Mouse (Mus musculus) monocyte, adult 2 months (primary cell): ENCODE data around the gene Setd3.
A peak's percentile ranks its signal among the peaks of the same experiment; 100 is the strongest.

Experiments
- DNase-seq, 2 experiments: peaks; one replicate each; pipeline ENCODE4 v3.0.0; 2022; ENCODE audit warnings: low spot score in 2 of 2, low read depth in 1 of 2

Setd3 gene

DNA sequence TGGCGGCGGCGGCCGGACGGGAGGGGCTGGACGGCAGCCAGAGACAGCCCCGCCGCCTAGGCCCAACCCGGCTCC is at the start of gene Setd3:
Setd3 (minus strand) TSS at position 69 of the 75 bp plus-strand sequence.
- DNase-seq: no peak

DNA sequence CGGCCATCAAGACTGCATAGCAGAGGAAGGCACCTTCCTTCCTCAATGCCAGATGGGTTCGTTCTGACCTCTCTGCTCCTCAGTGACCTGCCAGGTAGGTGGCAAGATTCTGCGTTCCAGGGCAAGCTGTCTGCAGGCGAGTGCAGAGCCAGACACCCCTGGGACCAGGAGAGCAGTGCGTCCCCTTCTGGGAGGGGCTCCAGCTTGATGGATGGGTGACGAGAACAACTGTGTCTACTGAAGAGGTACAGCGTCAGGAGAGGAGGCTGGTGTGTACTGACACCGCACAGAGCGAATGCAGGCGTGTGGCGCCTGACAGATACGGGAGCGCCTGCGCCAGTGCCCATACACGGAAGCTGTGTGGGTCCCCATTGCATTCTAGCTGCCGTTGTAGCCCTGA is 48.4 kb upstream of the Setd3 start:
- DNase-seq: no peak

DNA sequence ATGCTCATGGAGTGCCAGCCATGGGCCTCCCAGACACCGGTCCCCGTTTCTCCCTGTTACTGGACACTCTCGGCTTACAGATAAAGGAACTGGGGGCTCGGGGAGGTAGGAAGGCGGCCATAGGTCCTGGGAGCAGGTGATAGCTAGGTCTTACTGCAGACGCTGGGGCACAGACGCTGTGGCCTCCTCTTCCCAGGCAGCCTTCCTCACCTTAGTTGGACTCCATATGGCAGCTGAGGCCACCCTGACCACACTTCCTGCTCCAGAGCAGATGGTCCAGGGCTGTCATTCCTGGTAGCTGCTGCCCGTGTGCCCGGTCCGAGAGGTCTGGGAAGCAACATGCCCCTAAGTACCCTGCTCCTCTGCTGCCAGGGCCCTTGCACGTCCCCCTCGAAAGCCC is 47.8 kb upstream of the Setd3 start:
- DNase-seq: no peak

DNA sequence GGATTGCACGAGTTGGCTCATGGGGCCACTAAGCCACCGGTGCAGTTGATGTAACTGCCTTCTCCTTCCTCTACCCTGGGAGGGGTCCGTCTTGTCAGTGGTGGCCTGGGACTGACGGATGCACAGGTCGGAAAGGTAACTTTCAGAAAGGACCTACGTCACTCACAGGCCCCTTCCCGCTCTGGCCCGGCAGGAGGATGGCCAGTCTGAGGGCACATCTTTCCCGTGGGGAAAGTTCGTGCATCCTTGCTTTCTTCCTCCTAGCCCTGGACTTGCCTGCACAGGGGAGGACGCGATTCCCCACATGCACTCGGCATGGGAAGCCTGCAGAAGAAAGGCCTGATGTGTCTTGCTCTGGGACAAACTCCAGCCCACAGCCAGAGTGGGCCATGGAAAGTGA is 47.1 kb upstream of the Setd3 start:
- no peak for DNase-seq

DNA sequence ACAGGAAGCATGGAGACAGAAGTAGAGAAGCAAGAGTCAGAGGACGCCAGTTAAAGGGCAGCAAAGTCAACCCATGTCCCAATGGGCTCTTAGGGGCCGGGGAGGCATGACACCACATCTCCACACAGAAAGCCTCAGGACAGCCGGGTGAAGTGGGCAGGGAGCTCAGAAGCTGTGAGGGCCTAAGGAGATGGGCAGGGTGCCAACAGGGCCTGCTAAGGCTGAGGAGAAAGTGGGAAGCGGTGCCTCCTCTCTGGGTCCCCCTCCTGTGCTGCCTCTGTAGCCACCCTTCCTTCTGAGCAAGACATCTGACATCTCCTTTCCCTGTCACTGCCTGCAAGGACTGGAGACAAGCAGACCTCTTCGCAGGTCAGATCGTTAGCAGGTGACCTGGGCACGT is 46.7 kb upstream of the Setd3 start:
- DNase-seq: no peak

DNA sequence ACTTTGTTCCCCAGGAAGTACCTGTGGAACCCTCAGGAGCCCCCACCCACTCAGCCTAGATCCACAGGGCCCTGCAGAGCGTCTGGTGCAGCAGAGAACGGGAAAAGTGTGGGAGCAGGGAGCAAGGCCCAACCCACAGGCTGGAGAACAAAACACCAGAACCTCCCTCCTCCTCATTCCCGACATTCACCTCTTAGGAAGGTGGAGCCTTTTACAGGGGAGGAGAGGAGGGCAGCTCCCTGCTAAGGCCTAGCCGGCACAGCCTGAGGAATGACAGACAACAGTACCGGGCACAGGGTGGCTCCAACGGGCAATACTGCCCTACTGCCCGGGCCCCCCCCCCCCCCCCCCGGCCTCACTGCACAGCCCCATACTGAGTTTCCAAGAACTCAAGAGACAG is 44.2 kb upstream of the Setd3 start:
- no peak for DNase-seq

DNA sequence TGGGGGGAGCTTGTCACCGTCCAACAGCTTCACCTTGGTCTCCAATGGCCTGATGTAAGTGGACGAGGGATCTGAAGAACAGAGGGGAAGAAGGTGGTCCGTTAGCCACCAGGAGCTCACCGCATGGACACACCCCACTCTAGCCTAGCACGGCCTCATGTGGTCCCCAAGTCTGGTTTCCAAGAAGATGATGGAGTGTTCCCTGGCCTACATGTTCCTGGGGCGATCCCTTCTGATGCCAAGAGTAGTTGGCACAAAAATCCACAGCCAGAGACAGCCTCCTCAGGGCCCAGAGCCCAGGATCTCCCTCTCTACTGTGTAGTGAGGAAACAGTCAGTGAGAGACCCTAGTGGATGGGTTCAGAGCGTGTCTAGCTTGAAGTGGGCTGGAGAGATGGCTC is 42.6 kb upstream of the Setd3 start:
- DNase-seq: no peak

DNA sequence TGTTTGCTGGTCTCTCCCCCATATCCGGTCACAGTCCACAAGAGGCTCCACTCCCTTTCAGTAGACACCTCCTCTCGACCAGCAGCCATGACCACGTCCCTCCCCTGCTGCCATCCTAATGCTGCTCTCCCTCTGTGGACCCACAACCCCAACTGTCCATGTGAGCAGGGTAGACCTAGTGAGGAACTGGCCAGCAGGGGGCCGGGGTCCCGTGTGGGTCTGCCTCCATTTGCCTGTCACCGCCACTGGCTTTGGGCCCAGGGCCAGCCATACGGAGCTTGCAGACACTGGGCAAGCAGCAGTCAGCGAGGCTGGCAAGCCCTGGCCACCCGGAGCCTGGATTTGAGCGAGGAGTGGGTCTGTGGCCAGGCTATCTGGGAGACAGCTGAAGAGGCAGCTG is 42.1 kb upstream of the Setd3 start:
- no peak for DNase-seq

DNA sequence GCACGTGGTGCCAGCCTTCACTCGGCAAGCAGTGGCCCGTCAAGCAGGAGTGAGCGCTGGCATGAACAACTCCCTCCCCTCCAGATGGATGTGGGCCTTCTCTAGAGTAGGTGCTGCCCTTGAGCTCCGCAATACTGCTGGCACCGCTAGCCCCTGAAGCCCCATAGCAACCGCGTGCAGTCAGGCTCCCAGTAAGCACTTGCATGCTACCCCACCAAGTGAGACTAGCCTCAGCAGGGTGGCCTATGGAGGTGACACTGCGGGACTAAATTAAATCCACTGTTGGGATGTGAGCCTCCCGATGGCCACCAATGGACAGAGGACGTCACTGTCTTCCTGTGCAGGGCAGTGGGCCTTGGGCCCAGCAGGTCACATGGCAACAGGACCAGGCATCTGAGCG is 41.5 kb upstream of the Setd3 start:
- no peak for DNase-seq

DNA sequence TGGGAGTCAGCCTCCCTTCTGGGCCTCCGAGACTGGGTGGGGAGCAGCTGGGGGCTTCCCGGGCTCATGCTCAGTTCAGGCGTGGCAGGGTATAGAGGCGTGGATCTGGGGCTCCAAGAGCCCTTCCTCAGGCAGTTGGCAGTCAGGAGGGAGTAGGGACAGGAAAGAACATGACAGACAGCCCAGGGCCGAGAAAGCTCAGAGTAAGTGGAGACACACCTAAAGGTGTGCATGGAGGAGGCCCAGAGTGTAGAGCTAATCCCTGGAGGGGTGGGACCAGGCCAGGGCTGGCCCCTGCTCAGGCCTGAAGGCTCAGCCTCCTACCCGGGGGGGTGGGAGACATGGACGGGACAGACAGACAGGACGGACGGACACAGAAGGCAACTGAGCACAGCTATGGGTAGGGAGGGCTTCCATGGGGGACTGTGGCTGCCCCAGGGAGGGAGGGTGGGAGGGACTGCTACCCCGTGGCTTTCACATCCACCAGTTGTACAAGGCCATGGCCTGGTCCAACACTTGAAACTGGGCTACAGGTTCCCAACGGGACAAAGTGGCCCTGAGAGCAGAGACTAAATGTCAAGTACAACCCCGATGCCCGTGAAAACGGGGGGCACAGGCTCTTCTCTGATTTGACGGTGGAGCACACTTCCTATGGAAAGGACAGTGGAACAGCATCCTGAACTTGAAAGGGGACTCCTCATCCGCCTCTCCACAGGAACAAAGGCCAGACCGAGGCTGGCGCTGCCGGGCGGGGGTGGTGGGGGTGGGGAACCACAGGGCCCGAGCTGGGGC is 40.9 kb upstream of the Setd3 start:
- DNase-seq: no peak

DNA sequence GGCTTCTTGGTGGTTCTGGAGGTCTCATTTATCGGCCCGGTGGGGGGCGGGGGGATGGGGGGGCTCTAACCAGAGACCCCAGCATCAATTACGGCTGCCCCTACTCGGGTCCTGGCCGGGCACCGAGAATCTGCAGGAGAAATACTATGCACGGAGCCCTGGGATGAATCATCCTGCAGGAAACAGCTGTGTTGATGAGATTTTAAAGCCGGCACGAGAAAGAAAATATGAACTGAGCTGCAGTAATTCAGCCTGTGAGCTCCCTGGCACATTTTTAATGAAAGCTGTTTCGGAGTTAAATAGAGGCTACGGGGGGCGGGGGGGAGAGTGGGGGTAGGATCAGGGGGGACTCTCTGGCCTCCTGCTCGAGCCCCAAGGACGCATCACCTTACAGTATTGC is 40.0 kb upstream of the Setd3 start:
- no peak for DNase-seq

DNA sequence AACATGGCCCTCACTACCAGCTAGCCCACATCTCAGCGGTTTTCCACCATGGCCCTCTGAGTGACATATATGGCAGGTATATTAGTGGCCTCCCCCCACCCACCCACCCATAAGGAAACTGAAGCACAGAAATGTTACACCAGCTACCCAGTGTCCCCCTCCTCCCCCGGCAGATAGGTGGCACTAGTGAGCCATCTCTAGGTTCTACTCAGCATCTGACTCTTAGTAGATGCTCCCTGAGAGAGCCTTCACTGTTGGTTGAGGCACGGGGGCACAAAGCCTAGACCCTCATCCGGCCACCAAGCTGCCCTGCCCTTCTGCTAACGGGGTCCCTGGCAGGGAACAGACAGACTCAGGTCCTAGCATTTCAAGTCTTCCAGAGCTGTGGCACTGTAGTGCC is 38.5 kb upstream of the Setd3 start:
- no peak for DNase-seq

DNA sequence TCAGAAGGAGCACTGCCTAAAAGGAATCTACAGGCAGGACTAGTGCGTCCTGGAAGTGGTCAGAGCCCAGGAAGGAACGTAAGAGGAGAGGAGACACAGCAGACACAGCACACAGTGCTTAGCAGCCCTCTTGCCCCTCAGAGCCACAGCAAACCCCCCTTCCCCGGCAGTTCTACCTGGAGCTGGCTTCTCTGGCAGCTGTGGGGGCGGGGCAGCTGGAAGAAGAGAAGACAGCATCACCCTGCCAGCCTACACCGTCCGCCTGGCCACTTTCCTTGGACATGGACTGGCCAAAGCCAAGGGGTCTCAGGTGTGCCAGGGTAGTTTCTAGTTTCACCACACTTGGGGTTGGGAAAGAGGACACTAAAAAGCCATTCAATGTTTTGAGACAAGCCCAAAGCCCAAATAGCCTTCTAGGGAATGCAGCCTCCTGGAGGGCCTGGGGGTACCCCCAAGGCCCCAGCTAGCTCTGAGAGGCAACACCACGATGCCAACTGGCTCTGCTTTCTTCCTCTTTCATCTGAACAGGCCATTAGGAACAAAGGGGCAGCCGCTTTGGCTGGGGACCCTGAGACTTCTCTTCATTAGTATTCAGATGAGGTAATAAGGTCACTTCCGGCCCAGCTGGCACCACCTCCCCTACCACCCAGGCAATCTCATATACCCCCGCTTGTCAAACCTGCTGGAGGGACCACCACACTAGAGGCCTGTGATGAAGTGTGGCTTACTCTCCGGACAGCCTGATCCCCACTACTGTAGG is 37.7 kb upstream of the Setd3 start:
- no peak for DNase-seq

DNA sequence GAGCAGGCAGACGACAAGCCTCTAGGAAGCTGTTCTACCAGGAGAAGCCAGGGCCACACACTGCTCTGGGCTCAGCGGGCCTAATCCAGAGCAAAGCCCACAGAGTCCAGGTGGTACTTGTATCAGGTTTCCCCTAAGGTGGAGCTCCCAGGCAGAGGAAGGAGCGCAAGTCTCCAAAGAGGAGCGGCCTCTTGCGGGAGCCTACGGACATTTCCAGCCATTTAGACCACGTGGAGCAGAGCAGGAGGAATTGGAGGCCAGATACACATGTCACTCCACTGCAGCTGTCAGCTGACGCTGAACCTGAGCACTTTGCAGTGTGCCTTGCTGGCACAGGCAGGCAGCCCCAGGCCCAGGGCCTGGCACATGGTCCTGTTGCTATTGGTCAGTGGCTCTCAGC is 36.0 kb upstream of the Setd3 start:
- no peak for DNase-seq

DNA sequence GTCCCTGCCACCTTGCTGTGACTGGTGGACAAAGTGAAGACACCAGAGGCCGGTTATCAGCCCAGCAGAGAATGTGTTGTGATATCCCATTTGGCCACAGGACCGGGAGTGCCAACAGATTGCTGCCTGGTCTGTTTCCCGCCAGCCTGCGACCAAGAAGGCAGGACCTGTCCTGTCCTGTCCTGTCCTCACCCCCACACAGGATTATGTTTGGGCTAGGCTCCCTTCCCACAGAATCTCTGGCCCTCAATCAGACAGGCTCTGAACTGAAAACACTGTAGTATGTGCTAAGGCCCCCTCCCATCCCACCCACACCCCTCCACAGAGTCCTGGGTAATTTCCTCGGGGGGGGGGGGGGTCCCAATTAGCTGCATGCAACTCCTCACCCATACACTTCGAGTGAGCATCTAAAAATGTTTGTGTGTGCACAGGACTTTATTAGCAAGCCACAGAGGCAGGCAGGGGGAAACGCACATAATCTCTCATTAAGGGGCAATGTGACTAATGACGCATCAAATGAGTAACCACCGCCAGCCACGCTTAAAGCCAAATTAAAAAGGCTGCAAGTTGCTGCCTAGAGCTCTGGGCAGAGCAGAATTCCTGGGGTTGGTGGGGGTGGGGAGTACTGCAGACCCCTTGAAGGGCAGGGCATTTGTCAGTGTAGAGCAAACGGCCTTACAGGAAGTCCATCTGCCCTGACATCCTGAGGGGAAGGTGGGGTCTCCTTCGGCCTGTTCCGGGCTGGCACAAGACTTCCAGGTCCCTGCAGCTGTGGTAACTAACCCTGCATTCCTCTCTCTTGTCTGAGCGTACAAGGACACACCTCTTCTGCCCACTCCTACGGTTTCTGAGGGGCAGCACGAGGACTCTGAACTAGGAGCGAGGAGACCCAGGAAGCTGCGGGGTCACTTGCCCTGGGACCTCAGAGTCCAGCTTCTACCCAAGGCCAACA is 34.3 kb upstream of the Setd3 start:
- DNase-seq: no peak

DNA sequence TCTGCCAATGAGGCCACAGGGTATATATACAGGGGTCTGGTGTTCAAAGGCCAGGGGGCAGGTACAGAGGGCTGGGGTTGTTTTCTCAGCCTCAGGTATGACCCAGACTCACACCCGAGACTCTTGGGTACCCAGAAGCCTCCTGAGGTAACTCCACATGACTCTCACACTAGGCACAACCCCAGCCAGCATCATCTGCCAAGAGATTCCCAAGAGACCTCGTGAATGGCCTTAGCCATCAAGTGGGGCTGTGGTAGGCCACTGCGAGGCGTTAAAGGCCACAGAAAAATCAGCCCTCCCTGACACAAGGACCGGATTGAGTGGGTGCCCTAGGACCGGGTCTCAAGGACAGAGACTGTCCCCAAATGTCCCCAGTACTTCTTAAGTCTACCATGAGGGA is 33.4 kb upstream of the Setd3 start:
- no peak for DNase-seq

DNA sequence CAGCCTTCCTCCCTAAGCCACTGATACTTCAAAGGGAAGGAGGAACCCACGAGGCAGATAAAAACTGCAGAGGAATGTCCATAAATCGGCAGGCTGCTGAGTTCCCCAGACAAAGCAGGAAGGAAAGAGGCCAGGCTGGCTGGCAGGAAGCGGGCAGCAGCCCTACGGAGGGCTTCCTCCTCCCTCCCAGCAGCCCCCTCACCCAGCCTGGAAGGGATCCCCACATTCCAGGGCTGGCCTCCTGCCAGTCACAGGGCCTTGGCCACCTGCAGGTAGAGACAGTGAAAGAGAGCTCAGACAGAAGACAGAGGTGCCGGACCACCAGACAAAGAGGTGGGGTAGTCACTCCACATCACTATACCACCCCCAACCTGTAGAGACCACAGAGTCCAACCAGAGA is 33.0 kb upstream of the Setd3 start:
- no peak for DNase-seq

DNA sequence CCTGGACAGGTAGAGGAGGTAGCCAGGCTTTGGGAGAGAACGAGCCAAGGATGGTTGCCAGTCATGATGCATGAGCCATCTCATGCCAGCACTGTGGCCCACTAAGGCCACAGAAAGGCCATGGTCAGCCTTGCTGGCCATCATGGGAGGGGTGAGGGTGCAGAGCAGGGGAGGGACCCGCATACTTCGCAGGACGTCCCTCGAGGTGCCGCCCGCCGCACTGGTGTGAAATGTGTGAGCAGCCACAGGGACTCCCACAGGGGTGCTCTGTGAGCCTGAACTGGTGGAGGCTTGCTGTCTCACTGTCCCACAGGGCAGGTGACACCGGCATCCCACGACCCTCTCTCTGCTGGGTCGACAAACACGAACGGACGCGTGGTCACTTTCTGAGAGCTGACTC is 31.5 kb upstream of the Setd3 start:
- DNase-seq: no peak

DNA sequence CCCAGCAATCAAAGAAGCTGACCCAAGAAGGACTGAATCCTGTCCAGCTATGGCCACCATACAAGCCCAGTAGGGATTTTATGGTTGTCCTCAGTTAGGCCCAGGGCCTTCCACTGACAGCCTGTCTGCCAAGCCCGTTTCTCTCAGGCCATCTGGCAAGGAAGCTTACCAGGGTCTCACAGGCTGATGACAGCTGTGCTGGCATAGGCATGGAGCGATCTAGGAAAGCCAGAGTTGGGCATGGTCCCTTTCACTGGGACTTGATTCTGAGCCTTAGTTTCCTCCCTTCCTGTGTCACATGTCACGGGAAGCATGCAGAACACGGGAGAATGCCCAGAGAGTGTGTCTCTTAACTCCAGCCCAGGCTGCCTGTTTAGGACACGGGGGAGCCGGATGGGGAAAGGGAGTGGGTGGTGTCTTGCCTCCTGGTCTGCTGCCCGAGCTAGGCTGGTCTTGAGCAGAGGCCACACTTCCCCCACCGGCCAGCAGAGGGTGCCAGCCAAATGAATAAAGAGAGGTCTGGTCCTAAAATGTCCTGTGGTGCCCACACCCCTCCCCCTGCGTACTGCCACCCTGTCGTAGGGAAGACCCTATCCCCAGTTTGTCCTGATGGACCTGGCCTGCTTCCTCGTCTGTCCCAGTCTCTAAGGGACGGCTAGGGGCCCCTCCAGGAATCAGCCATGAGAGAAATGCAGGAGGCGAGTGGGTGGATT is 29.8 kb upstream of the Setd3 start:
- DNase-seq: no peak

DNA sequence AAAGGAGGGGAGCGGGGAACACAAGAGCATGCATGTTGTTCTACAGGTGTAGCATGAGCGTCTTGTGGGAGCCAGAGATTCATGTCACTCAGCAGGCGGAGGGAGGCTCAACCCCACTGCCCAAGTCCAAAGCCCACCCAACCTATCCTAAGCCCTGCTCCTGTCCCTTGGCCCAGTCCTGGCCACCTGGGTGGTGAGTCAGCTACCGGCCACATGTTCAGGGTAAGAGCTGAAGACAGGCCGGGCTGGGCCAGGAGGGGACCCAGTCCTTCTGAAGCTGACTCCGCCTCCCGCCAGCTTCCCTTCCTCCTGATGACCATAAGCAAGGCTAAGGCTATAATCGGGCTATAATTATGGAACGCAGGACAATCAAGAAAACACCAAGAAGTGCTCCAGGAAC is 29.1 kb upstream of the Setd3 start:
- DNase-seq: no peak

DNA sequence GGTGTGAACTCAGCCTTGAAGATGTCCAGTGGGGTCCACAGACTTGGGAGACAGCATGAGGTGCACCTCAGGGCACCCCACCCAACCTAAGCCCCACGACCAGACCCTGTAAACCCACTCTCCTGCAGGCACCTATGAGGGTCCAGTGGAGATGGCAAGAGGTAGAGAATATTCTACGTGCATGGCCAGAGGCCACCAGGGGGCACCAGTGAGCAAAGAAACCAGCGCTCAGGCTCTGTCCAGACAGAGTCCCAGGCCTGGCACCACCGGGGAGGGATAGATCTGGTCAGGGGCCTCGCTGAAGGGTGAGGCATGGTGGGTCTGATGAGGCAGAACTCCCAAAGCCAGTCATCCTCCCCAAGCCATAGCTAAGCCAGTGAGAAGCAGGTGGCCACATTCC is 27.5 kb upstream of the Setd3 start:
- DNase-seq: peak in 1 of 2 experiments; percentile 26

DNA sequence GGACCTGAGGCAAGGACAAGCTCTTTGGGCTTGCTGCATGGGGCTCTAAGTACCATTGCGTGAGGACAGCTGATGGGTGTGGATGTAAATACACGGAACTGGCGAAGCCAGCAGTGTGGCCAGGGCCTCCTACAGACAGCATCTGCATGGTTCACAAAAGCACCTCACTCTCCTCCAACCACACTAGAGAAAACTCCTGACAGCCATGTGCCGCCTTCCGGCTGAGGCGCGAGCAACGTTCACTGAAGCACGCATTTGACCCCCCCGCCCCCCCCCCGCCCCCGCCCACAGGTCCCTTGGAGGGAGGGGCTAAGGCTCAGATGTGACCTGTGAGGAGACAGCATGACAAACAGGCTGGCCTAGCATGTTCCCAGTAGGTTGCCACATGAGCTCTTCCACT is 25.9 kb upstream of the Setd3 start:
- DNase-seq: no peak
